Mouse (Mus musculus): Measurements from ENCODE around the gene Mov10.
A peak's percentile ranks its signal among the peaks of the same experiment; 100 is the strongest.

Mov10 gene

DNA sequence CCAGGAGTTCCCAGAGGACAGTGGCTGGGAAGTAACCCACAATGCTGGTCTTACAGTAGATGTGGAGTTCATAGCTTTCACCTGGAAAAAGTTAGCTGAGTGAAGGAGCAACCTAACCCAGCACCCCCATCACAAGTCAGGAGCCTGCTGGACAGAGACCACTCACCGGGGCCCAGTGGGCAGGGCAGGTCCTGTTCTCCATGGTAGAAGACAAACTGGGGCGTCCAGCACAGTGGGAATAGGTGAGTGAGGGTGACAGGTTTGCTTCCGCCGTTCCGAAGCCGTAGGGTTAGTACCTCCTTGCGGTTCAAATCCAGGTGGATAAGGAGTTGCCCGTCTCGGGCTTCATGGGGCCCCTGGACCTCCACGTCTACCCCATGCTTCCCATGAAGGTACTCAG, 14.1 kb downstream of the Mov10 start:
- no peak for DNase-seq

DNA sequence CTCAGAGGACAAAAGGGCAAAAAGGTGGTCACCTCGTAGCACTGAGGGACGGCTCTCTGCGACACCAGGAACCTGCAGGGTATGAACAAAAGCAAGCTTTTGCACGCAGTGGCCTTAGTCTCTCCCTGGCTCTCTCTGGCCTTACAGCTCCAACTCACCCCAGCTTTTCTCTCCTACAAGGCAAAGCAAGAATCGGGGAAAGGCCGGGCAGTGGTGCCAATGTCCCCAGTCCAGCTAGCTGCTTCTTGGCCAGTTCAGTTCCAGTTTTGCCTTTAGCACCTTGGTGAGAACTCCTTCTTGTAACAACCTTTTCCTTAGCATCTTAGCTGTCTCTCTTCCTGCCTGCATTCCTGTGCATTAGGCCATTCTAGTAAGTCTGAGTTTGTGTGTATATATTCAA, 16.9 kb downstream of the Mov10 start:
- DNase-seq = no peak

DNA sequence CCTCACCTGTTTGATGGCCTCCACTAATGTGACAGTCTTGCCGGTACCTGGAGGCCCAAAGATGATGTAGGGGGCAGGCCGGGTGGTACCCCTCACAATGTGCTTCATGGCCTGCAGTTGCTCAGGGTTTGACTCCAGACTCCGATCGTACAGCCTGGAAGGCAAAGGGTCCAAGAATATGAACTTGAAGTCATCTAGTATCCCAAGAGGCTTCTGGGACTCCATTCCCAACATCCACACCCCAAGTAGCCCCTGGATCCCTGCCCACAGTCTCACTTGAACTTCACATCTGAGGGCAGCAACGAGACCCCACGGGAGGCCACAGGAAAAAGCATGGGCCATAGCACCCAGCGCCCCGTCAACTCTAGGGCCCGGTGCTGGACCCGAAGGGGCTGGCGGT, 17.7 kb downstream of the Mov10 start:
- DNase-seq = no peak

DNA sequence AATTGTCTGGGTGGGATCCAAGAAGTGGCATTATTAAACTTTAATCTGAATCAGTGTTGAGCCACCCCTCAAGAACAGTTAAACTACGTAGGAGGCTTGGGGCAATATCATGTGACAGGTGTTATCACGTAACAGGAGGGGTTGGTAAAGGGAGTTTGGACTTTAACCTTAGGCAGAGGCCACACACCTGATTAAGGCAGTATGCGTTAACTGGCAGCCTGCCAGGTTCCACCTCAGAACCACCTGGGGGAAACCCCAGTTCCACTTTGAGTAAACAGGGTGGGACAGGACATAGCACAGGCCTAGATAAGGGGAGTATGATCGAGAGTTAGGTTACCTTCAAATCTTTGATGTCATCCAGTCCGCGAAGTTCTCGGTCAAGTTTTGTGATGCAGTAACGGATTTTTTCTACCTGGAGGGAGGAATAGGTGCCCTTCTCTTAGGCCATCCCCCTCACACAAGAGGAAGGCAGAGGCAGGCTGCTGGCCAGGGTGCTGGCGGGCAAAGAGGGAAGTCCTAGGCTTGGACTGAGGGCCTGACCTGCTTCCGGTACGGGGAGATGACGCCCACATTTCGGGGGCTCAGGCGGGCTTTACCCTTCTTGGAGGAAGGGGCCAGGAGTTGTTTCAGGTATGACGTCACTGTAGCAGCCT, 21.8 kb downstream of the Mov10 start:
- no peak for DNase-seq

DNA sequence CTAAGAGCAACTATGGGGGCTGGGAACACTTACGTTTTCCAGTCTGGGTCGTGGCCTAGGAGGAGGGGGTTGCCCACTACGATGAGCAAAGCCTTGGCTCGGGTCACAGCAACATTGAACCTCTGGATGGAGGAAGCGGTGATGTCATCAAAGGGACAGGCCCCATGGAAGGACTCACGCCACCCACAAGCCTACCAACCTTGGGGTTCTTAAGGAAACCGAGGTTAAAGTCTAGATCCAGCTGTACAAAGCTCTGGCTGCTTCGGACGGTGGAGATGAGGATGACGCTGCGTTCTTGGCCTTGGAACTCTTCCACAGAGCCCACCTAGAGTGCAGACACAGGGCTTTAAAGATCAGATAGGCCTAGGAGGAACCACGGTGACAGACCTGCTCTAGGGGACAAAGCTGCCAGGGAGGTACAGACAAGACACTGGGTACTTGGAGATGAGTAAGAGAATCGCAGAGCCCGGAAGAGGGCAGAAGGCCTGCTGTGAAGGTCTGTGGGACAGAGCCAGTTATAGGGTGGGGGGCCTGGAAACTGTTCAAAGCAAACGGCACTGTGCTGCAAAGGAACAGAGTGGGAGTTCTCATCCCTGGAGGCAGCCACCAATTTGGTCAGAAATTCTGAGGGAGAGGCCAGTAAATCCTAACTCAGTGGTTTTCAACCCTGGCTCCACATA, 22.6 kb downstream of the Mov10 start:
- no peak for DNase-seq

DNA sequence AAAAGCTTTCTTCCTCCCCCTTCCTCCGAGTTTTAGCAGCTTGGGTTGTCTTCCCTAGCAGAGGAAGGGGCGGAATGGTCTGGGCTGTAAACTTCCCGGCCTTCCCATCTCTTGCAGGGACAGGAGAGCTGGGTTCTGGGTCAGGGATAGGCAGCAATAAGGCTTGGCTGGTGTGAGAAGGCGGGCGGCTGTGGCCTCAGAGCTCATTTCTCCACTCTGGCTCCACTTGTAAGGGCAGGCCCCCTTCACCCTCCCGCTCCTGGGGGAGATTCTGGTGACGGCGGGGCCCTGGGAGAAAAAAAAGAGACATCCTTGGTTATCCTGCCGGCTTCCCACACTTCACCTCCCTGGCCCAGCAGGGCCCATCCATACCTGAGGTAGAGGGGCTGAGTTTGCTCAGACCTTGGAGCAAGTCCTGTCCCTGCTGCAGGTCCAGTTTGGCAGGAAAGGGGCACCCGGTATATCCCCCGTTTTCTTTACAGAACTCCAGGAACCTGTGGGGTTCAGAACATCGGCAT, 23.4 kb downstream of the Mov10 start:
- DNase-seq = no peak

DNA sequence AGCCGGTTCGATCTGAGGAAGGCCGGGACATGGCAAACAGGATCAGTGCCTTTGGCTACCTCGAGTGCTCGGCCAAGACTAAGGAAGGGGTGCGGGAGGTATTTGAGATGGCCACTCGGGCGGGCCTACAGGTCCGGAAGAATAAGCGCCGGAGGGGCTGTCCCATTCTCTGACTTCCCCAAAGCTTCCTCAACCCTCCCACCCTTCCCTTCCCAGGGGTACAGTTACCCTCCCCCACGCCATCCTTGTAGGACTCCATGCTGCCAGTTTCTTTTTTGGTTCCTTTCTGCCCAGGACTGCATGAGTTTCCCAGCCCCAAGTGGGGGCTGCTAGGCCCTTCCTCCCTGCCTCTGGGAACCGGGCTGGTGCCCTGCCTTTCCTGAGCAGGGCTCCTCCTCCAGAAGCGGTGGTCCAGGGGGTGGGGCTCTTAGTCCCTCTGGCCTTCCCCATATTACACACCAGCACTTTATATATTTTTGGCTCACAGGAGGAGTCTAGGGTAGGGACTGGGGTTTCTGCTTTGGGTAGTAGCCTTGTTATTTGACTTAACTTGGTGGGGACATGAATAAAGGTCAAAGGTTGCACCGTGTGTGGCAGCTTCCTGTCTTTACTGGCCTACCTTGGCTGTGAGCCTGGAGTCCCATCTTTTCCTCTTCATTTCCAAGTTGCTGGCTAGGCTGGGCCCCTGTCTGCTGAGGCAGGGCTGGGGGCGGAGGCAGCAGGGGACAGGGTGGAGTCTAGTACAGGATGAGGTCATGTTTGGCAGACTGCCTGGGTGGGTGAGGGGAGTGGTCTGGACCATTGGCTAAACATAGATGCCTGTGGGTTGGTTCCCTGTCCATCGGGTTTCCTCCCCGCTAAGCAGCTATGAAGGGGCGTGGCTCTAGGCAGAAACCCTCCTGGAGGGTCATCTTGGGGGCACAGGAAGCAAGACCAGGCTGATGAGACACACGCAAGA, 24.2 kb downstream of the Mov10 start:
- DNase-seq = peak; percentile 51

DNA sequence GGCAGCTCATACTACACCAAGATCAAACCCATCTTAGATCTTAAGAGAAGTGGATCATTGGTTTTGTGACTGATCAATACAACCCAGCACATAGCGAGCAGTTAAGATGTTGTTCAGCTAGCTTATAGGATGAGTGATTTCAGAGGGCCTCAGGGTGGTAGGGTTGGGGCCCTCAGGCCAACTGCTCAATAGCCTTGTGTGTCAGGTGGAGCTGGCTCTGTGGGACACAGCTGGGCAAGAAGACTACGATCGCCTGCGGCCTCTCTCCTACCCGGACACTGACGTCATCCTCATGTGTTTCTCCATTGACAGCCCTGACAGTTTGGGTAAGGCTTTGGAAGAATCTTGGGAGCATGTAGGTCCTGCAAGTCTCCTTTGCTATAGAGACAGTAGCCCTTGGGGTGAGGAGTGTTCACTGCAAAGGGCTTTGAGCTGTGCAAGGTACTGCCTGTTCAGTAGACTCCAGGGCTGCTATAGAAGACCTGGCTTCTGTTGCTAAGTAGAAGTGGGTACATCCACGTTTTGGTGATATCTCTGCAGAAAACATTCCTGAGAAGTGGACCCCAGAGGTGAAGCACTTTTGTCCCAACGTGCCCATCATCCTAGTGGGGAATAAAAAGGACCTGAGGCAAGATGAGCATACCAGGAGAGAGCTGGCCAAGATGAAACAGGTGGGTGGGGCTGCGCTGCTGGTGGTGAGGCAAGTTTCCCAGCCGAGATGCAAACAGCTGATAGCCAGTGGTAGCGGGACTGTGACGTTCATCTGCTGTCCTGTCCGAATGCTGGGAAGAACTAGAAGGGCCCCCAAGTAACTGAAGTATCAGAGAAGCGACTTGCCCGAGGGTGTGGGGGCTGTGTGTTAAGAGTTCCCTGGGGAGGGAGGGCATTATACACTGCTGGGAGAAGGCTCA, 25.7 kb downstream of the Mov10 start:
- DNase-seq = no peak

DNA sequence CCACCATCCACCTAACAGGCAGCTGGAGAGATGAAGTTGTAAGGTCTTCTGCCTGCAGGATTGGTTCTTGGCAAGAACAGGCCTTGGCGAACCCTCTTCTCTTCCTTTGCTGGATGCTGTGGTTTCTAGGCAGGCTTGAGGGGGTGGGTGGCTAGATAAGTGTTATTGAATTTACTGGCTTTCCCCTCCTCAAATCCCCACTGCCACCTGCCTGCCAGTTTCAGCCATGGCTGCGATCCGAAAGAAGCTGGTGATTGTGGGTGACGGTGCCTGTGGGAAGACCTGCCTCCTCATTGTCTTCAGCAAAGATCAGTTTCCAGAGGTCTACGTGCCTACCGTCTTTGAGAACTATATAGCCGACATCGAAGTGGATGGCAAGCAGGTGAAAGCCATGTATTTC, 26.7 kb downstream of the Mov10 start:
- DNase-seq = no peak

DNA sequence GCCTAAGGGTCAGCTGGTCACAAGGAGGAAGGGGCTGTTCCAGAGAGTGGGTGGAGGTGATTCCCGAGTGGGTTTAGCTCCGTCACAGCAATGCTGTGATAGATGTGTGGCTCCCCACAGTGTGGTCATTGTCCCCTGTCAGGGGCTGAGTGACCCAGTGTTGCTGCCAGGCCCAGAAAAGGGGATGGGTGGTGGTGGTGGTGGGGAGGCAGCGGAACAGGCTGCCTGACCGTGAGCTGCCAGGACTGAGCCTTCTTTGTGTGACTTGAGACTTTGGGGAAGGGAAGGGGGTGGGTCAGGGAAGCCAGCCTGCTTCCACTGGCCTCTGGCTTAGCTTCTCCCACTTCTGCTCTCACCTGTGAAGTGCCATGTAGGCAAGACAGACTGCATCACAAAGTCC, 27.3 kb downstream of the Mov10 start:
- no peak for DNase-seq

DNA sequence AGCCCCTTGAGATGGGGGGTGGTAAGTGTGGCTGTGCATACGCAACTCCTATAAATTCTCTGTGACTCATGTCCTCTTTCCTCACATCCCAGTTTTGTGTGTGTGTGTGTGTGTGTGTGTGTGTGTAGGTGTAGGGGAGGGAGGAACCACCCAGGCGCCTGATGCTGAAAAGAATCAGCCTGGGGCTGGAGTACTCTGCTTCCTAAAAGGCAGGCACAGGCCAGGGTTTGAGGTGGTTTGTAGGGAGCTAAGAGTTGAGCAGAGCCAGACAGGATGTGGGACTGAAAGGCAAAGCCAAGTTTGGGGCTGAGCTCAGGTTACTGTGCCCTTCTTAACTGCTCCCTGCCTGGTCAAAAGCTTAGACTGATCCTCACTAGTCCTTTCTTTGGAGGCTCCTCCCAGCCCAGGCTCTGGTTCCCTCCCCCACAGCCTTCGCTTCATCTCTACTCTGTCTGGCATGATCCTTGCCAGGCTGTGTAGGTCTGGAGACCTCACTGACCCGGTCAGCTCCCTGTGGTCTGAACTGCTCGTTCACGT, 27.9 kb downstream of the Mov10 start:
- DNase-seq = no peak

DNA sequence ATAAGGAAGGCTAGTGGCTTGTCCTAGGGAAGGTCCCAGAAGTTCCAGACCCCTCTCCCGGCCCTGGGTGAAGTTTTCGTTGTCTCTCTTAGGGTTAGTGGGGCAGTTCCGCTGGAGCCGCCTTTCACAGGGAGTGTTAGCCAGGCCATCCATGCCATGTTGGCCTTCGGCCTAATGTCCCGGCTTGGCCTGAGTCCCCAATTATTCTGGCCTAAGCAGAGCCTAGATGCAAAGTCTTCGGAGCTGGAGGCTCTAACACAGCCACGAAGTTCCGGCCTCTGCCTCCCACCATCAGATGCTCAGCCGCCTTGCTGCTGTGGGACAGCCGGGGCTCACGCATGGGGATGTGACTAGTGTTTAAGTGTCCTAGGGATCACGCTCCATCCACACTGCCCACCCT, 28.5 kb downstream of the Mov10 start:
- DNase-seq = no peak

DNA sequence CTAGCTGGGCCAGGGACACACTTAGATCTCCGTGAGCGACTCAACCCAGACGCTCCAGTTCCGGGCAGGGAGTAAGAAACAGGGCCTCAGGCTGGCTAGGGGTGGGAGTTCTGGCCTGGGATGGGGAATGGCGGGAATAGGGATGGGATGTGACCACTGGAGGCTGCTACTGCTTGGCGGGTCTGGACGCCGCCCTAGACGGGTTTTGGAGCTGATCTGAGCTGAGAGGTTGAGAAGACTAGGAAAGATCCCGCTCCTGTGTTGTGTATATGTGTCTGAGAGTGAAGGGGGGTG, 29.1 kb downstream of the Mov10 start:
- no peak for DNase-seq

DNA sequence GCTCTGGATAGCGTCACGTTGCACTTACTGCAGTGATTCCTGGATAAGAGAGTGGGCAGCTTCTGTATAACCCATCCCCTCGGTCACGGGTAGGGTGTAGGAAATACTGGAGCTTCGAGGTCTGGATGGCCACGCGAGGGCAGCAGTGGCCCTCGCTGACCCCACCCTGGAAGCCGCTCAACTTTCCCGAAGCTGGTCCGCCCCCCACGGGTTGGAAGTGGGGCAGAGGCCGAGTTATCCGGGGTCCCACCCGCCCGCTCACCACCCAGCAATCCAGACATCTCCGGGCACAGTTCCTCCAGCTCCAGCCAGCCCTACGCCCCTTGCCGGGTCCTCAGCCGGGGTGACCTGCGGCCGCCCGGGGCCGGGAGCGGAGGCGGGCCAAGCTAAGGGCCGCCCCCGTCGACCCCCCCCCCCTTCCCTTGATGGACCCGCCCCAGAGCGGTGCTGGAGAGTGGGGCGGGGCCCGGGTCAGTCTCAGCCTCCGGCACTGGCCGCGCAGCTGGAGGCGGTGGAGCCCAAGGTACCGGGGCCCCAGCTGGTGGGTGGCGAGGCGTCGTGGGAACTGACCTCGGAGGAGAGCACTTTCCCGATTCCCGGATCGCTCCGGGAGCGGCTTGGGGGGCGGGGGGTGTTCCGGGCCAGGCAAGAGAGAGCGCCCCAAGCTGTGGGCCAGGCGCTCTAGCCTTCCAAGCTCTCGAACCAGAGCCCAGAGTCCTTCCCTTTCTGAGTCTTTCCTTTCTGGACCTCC, 29.6 kb downstream of the Mov10 start:
- DNase-seq = peak; percentile 52

DNA sequence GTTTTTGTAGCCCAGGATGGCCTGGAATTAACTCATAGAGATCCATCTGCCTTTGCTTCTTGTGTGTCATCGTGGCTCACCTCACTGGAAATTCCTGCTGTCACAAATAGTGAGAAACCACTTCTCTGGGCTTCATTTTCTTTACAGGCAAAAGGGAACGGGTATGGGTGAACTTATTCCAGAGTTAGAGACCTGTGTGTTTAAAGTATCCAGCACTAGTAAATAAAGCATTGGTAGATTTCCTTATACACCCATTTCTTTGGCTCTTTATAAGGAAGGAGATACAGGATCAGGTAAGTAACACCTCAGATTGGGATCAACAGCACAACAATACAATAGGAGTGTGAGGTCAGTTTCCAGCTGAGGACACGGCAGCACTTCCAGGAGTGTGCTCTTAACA, 30.3 kb downstream of the Mov10 start, which contains the start of gene Rhoc:
TSS of gene Rhoc (plus strand) at position 301 of the 400 bp plus-strand sequence.
- no peak for DNase-seq

DNA sequence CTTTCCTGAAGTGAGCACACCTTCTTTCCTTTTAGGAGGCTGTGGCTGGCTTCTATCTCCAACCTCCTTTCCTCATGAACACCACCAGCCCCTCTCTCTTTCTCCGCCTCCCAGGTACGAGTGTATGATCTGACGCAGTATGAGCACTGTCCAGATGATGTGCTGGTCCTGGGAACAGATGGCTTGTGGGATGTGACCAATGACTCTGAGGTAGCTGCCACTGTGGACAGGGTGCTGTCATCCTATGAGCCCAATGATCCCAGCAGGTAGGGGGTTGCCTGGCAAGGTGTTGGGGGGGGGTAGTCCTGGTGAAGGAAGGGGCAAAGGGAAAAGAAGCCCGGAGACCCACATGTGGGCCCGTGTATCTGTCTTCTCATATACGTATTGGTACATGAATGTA, 33.1 kb downstream of the Mov10 start:
- no peak for DNase-seq

DNA sequence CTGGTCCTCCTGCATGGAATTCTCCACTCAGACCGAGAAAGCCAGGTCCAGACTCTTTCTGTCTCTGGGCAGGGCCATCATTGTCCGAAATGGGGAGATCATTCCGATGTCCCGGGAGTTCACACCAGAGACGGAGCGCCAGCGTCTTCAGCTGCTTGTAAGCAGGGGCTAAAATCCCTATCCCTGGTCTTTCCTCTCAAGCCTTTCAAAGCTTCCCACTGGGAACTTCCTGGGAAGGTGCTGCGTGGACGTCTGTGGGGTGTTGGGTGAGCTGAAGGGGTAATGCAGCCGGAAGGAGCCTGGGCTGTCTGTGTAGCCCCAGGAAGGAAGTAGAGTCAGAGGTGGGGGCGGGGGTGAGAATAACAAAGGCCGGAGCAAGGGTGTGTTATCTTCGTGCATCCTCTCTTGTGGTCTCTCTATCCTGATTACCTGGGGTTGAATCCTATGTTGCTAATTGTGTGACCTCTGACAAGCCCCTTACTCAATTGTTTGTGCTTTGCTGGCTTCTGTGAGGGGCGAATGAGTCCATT, 34.3 kb downstream of the Mov10 start:
- DNase-seq = peak; percentile 49

DNA sequence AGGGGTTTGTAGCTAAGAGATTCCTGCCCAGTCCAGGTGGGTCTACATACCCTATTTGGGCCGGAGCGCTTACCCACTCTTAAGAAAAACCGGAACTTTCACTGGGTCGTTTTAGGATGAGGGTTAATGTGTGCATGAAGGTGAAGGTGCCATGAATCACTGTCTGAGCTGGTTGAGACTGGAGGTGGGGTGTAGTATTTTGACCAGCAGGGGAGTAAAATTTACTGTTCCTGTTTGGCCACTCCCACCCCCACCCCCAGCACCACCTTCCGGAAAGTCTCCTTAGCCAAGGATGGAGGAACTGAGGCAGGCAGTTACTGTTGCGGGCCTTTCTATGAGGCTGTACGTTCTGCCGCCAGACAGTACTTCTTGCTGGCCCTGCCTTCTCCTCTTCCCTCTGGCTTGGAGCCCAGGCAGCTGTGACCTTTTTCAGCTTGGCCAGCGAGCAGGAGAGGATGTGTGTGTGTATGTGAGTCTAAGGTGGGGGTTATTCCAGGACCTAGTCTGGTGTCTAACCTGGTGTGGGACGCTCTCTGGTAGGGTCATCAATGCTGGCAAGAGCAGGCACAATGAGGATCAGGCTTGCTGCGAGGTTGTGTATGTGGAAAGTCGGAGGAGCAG, 36.2 kb downstream of the Mov10 start:
- DNase-seq = no peak

DNA sequence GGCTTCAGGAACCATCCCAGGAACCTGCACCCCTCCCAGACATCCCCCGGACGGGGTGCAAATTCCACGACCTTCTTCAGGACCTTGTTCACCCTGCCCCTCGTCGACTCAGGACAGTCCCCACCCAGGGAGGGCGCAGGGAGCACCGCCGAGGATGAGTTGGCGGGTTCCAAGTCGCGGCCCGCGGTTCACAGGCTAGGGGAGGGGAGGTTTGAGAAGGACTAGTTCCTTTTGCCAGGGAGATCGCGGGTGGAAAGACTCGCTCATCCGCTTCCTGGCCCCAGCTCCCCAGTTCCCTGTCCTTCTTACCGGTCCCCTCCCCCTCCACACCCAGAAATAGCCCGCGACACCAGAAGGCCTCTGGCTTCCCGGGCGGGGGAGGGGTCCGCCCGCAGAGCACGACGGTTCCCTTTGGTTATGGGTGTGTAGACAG, 36.9 kb downstream of the Mov10 start, which contains the start of gene Fam19a3:
TSS of gene Fam19a3 (minus strand) at position 370 of the 433 bp plus-strand sequence.
- DNase-seq = peak; percentile 59

DNA sequence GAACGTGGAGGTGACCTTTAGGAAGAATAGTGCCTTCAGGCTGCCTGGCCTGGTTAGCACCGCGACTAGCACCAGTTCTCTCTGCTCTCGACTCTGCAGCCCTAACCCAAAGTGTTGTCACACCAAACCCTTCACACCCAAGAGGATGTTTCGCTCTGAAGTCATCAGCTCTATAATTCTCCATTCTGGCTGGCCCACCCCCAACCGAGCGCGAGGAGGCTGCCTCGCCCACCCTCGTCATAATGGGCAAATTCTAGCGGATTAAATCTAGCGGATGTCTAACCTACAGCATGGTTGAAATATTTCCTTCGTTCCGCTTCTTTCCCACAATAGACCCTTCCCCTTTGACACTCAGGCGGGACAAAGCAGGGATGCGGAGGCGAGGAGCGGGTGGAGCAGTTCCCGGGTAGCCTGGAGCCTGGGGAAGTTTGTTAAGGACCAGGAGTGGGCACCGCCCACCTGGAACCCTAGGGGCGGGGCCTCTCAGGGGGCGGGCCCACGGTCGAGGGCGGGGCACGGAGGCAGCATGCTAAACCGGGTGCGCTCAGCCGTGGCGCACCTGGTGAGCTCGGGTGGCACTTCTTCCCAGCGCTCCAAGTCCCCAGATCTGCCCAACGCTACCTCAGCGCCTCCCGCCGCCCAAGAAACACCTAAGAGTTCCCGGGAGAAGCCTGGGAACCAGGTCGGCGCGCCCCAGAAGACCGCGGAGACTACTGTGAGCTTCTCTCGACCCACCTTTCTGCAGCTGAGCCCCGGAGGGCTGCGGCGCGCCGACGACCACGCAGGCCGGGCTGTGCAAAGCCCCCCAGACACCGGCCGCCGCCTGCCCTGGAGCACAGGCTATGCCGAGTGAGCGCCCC, 37.6 kb downstream of the Mov10 start, which contains the start of gene Ppm1j:
TSS of gene Ppm1j (plus strand) at position 496 of the 860 bp plus-strand sequence.
- DNase-seq = peak; percentile 80

All from thymus, postnatal 4 days (tissue).